9 mouse cellular contexts compared by ENCODE assay signal in genomic region chr9:14697903-14698302, GRCm38 (mm10). TPM values are rescaled to one million over a fixed set of nuclear protein-coding genes. Genes with fewer than 3 reads are reported as not detected.
DNase-seq lines count a peak whose midpoint lies in the region; ATAC-seq and TF ChIP-seq lines count a peak whose summit lies in the region.
"Had no signal": no experiment of that assay in that cellular context is flagged by ENCODE, and none has a peak within 500 bp of the region (broad histone marks: within the 10 kb centered on the region; RNA-seq: fewer than 3 reads in every experiment).

No protein-coding gene starts in this region.

- DNase-seq in kidney, adult 9 months, result peak; percentile 30
- no peak for DNase-seq in kidney, postnatal 14 days
- peak; percentile 44 for DNase-seq in MEL-GATA-1-ER (ENCODE audit: extremely low read depth, low read depth)
- DNase-seq in kidney, postnatal 25 days, result peak; percentile 32 to 51
- DNase-seq in stomach, postnatal 0 days (ENCODE audit: low spot score), result peak; percentile 45
- no peak for DNase-seq in yolk sac, embryonic 10.5 days (ENCODE audit: low spot score)
- DNase-seq in left cerebral cortex, adult 8-10 months (ENCODE audit: low spot score in 2 of 2), result no peak
- DNase-seq: liver, embryonic 13.5 days had no signal

- no peak overlapping the region for H3K9ac ChIP-seq in stomach, postnatal 0 days (ENCODE audit: low read length)
- H3K9ac ChIP-seq in hindbrain, embryonic 13.5 days, result no peak overlapping the region
- H3K9ac ChIP-seq: liver, embryonic 13.5 days had no signal

- H3K4me1 ChIP-seq in stomach, postnatal 0 days (replicated peaks; ENCODE audit: control insufficient read depth, insufficient read depth), result no peaks in the 10 kb centered on the region
- H3K4me1 ChIP-seq in hindbrain, embryonic 13.5 days (replicated peaks), result no peaks in the 10 kb centered on the region
- H3K4me1 ChIP-seq: liver, embryonic 13.5 days had no signal

- H3K4me2 ChIP-seq in stomach, postnatal 0 days (replicated peaks; ENCODE audit: low read depth), result no peak overlapping the region
- no peak overlapping the region for H3K4me2 ChIP-seq in hindbrain, embryonic 13.5 days
- H3K4me2 ChIP-seq: liver, embryonic 13.5 days had no signal

- 65% methylated on average over 4 of the region's 4 CpGs for WGBS in stomach, postnatal 0 days
- 67% methylated on average over 4 of the region's 4 CpGs for WGBS in hindbrain, embryonic 13.5 days

- 0 out of 2 replicates have a peak, but pooled peaks have one; percentile 27 for ATAC-seq in stomach, postnatal 0 days (ENCODE audit: low FRiP score, low TSS enrichment)
- ATAC-seq in hindbrain, embryonic 13.5 days (ENCODE audit: low FRiP score), result no peak

- TF ChIP-seq CTCF in stomach, postnatal 0 days (IDR thresholded peaks at IDR 0.05; ENCODE audit: low read depth), result peak; percentile 69

- no peak overlapping the region for H3K4me3 ChIP-seq in stomach, postnatal 0 days (ENCODE audit: low read depth, low read length)
- H3K4me3 ChIP-seq in hindbrain, embryonic 13.5 days, result no peak overlapping the region
- H3K4me3 ChIP-seq: liver, embryonic 13.5 days had no signal

- no peak overlapping the region for H3K27ac ChIP-seq in stomach, postnatal 0 days (replicated peaks)
- H3K27ac ChIP-seq in hindbrain, embryonic 13.5 days, result no peak overlapping the region
- H3K27ac ChIP-seq: liver, embryonic 13.5 days had no signal

- no peaks in the 10 kb centered on the region for H3K36me3 ChIP-seq in stomach, postnatal 0 days (ENCODE audit: control insufficient read depth, insufficient read depth, low read length)
- H3K36me3 ChIP-seq in hindbrain, embryonic 13.5 days, result no peaks in the 10 kb centered on the region
- H3K36me3 ChIP-seq: liver, embryonic 13.5 days had no signal

- no peaks in the 10 kb centered on the region for H3K27me3 ChIP-seq in stomach, postnatal 0 days (ENCODE audit: control insufficient read depth, insufficient read depth, low read length)
- H3K27me3 ChIP-seq in hindbrain, embryonic 13.5 days, result no peaks in the 10 kb centered on the region
- H3K27me3 ChIP-seq: liver, embryonic 13.5 days had no signal

- H3K9me3 ChIP-seq in stomach, postnatal 0 days (ENCODE audit: control insufficient read depth, low read length), result no peaks in the 10 kb centered on the region
- H3K9me3 ChIP-seq in hindbrain, embryonic 13.5 days, result no peaks in the 10 kb centered on the region
- H3K9me3 ChIP-seq: liver, embryonic 13.5 days had no signal

- no peak for TF ChIP-seq EP300 in stomach, postnatal 0 days (optimal IDR thresholded peaks at IDR 0.05)

RNA-seq across cellular contexts. Expression of gene Piwil4, which starts 42.6 kb away (rescaled TPM):
- polyA plus RNA-seq in stomach, postnatal 0 days (2015; fragmentation: Nextera tagmentation; extraction: Ambion mirVana), result 0.45 and 0.53 TPM in 2 replicates
- 0.30 and 0.48 TPM in 2 replicates for polyA plus RNA-seq in hindbrain, embryonic 13.5 days (2015; fragmentation: Nextera tagmentation; extraction: Ambion mirVana)
- not detected for total RNA-seq in left cerebral cortex, adult 8-10 months (2022)

RNA-seq across cellular contexts. Expression of gene Amotl1, which starts 53.0 kb away (rescaled TPM):
- 7.3 and 7.7 TPM in 2 replicates for polyA plus RNA-seq in stomach, postnatal 0 days (2015; fragmentation: Nextera tagmentation; extraction: Ambion mirVana)
- 8.8 and 10.4 TPM in 2 replicates for polyA plus RNA-seq in hindbrain, embryonic 13.5 days (2015; fragmentation: Nextera tagmentation; extraction: Ambion mirVana)
- 10 to 100 TPM; 19.7 to 25.3 (median 21.9) TPM for total RNA-seq in left cerebral cortex, adult 8-10 months (2022)

RNA-seq across cellular contexts. Expression of gene Fut4, which starts 54.3 kb away (rescaled TPM):
- polyA plus RNA-seq in stomach, postnatal 0 days (2015; fragmentation: Nextera tagmentation; extraction: Ambion mirVana), result 14.0 and 14.5 TPM in 2 replicates
- polyA plus RNA-seq in hindbrain, embryonic 13.5 days (2015; fragmentation: Nextera tagmentation; extraction: Ambion mirVana), result 1.2 and 1.3 TPM in 2 replicates
- total RNA-seq in left cerebral cortex, adult 8-10 months (2022), result under 1 TPM; 0.15 to 0.32 (median 0.21) TPM

Comparison
In these comparisons a context has a peak if more than half of its experiments do, and no peak if none do; other contexts are left out.
1. DNase-seq: peak in kidney, adult 9 months (single experiment), MEL-GATA-1-ER (single experiment), kidney, postnatal 25 days (2 of 2) and stomach, postnatal 0 days (single experiment); none in kidney, postnatal 14 days (single experiment), yolk sac, embryonic 10.5 days (single experiment) and left cerebral cortex, adult 8-10 months (0 of 2).